Mouse (Mus musculus) heart, adult 8-10 months (tissue): Measurements from ENCODE around the gene Abcc12. TPM values are rescaled to one million over a fixed set of nuclear protein-coding genes. Genes with fewer than 3 reads are reported as not detected.

ENCODE experiments used
- DNase-seq: peaks from one replicate; pipeline ENCODE4 v3.0.0; 2022; ENCODE audit warnings: low spot score
- total RNA-seq, 4 experiments: library from RNA; stranded (reverse); gene quantifications; 2 replicates each; pipeline ENCODE4 v1.2.4; 2022

Gene Abcc12
- total RNA-seq, 4 experiments from 2014 or later: not detected

- DNase-seq: no peak
These were observed 1.8 kb downstream of the Abcc12 start for GRCm38 (mm10) chr8:86578693-86579092.

GRCm38 (mm10) chr8:86578076-86578475 is 2.4 kb downstream of the Abcc12 start:
- DNase-seq: peak; percentile 53

- no peak for DNase-seq
These were observed 2.9 kb downstream of the Abcc12 start for GRCm38 (mm10) chr8:86577547-86577946.

GRCm38 (mm10) chr8:86563674-86564073 is 16.8 kb downstream of the Abcc12 start:
- DNase-seq: no peak

- no peak for DNase-seq
These were observed 18.7 kb downstream of the Abcc12 start for GRCm38 (mm10) chr8:86561737-86562136.

GRCm38 (mm10) chr8:86560688-86561065 is 19.8 kb downstream of the Abcc12 start:
- DNase-seq: no peak

GRCm38 (mm10) chr8:86559947-86560687 is 20.4 kb downstream of the Abcc12 start:
- no peak for DNase-seq

- DNase-seq: no peak
These were observed 23.1 kb downstream of the Abcc12 start for GRCm38 (mm10) chr8:86557186-86558045.

GRCm38 (mm10) chr8:86555564-86555963 is 24.9 kb downstream of the Abcc12 start:
- no peak for DNase-seq

- DNase-seq: no peak
These were observed 26.1 kb downstream of the Abcc12 start for GRCm38 (mm10) chr8:86554220-86554891.

GRCm38 (mm10) chr8:86550516-86550915 is 30.0 kb downstream of the Abcc12 start:
- no peak for DNase-seq

- DNase-seq: no peak
These were observed 34.5 kb downstream of the Abcc12 start for GRCm38 (mm10) chr8:86546001-86546400.

- DNase-seq: no peak
These were observed 39.6 kb downstream of the Abcc12 start for GRCm38 (mm10) chr8:86540906-86541305.

- no peak for DNase-seq
These were observed 40.1 kb downstream of the Abcc12 start for GRCm38 (mm10) chr8:86540376-86540775.

- DNase-seq: no peak
These were observed 43.9 kb downstream of the Abcc12 start for GRCm38 (mm10) chr8:86536663-86536987.

- peak; percentile 76 for DNase-seq
These were observed 44.5 kb downstream of the Abcc12 start for GRCm38 (mm10) chr8:86535791-86536662.

- DNase-seq: peak; percentile 40
These were observed 45.4 kb downstream of the Abcc12 start for GRCm38 (mm10) chr8:86535068-86535560.

GRCm38 (mm10) chr8:86529714-86530113 is 50.8 kb downstream of the Abcc12 start:
- no peak for DNase-seq

- no peak for DNase-seq
These were observed 53.0 kb downstream of the Abcc12 start for GRCm38 (mm10) chr8:86527336-86528029.

GRCm38 (mm10) chr8:86526808-86527207 is 53.7 kb downstream of the Abcc12 start:
- DNase-seq: no peak

GRCm38 (mm10) chr8:86514203-86514602 is 66.3 kb downstream of the Abcc12 start:
- no peak for DNase-seq
